24 mouse cellular contexts compared by ENCODE assay signal in genomic region chr6:84577898-84578297, GRCm38 (mm10). TPM values are rescaled to one million over a fixed set of nuclear protein-coding genes. Genes with fewer than 3 reads are reported as not detected.
A peak's percentile ranks its signal among the peaks of the same experiment; 100 is the strongest.
DNase-seq lines count a peak whose midpoint lies in the region; ATAC-seq and TF ChIP-seq lines count a peak whose summit lies in the region.
"Had no signal": no experiment of that assay in that cellular context is flagged by ENCODE, and none has a peak within 500 bp of the region (broad histone marks: within the 10 kb centered on the region; RNA-seq: fewer than 3 reads in every experiment).

No protein-coding gene starts in this region.

- no peaks in the 10 kb centered on the region for H3K9me3 ChIP-seq in midbrain, embryonic 11.5 days (ENCODE audit: control insufficient read depth, low read length)
- H3K9me3 ChIP-seq in midbrain, embryonic 14.5 days (ENCODE audit: control insufficient read depth, low read length) = no peaks in the 10 kb centered on the region
- H3K9me3 ChIP-seq in limb, embryonic 10.5 days (replicated peaks) = no peaks in the 10 kb centered on the region
- H3K9me3 ChIP-seq: forebrain, embryonic 10.5 days; midbrain, embryonic 12.5 days; neural tube, embryonic 15.5 days; stomach, embryonic 15.5 days had no signal

- TF ChIP-seq CTCF in brain, embryonic 14.5 days (IDR thresholded peaks at IDR 0.05; ENCODE audit: borderline replicate concordance, extremely low read depth, insufficient read depth, insufficient read length) = no peak

- no peak overlapping the region for H3K4me3 ChIP-seq in midbrain, embryonic 11.5 days (ENCODE audit: low read depth, low read length)
- no peak overlapping the region for H3K4me3 ChIP-seq in midbrain, embryonic 14.5 days (replicated peaks; ENCODE audit: low read depth, low read length)
- H3K4me3 ChIP-seq in limb, embryonic 10.5 days = no peak overlapping the region
- H3K4me3 ChIP-seq: forebrain, embryonic 10.5 days; midbrain, embryonic 12.5 days; neural tube, embryonic 15.5 days; stomach, embryonic 15.5 days had no signal

- ATAC-seq in midbrain, embryonic 11.5 days (ENCODE audit: low FRiP score) = no peak
- no peak for ATAC-seq in midbrain, embryonic 14.5 days (ENCODE audit: low FRiP score, low TSS enrichment)
- ATAC-seq: hindbrain, embryonic 16.5 days had no signal

- H3K36me3 ChIP-seq in midbrain, embryonic 11.5 days (ENCODE audit: control insufficient read depth, insufficient read depth, low read length) = no peaks in the 10 kb centered on the region
- no peaks in the 10 kb centered on the region for H3K36me3 ChIP-seq in midbrain, embryonic 14.5 days (ENCODE audit: control insufficient read depth, insufficient read depth, low read length)
- H3K36me3 ChIP-seq in limb, embryonic 10.5 days = peaks cover 99% of the 10 kb centered on the region
- H3K36me3 ChIP-seq: forebrain, embryonic 10.5 days; midbrain, embryonic 12.5 days; neural tube, embryonic 15.5 days; stomach, embryonic 15.5 days had no signal

- H3K4me2 ChIP-seq in midbrain, embryonic 11.5 days = no peak overlapping the region
- H3K4me2 ChIP-seq in midbrain, embryonic 14.5 days (ENCODE audit: low read length) = no peak overlapping the region
- H3K4me2 ChIP-seq: midbrain, embryonic 12.5 days; neural tube, embryonic 15.5 days; stomach, embryonic 15.5 days had no signal

- 63% methylated on average over 4 of the region's 4 CpGs for WGBS in midbrain, embryonic 11.5 days
- 55% methylated on average over 4 of the region's 4 CpGs for WGBS in midbrain, embryonic 14.5 days
- 73% methylated on average over 4 of the region's 4 CpGs for WGBS in limb, embryonic 10.5 days

- peak; percentile 31 for DNase-seq in midbrain, embryonic 11.5 days (ENCODE audit: low spot score, missing footprints)
- DNase-seq in midbrain, embryonic 14.5 days = no peak
- peak; percentile 29 for DNase-seq in brain, embryonic 14.5 days (ENCODE audit: low read depth)
- peak; percentile 31 for DNase-seq in limb, embryonic 10.5 days (ENCODE audit: low spot score)
- DNase-seq in heart, postnatal 4 days = no peak
- no peak for DNase-seq in B cell, adult 2 months
- DNase-seq: adrenal gland, postnatal 10 days; cerebellum, adult 18-20 months; cerebellum, postnatal 10 days; gastrocnemius, postnatal 10 days; heart, postnatal 14 days; kidney, adult 2 months; kidney, postnatal 4 days; lung, postnatal 36 days; right cerebral cortex, postnatal 25 days had no signal

- no peak for TF ChIP-seq POLR2A in brain, embryonic 14.5 days (IDR thresholded peaks at IDR 0.05; ENCODE audit: borderline replicate concordance, extremely low read depth, insufficient read depth, insufficient read length, poor library complexity, severe bottlenecking)

- H3K9ac ChIP-seq in midbrain, embryonic 11.5 days (ENCODE audit: low read length) = no peak overlapping the region
- no peak overlapping the region for H3K9ac ChIP-seq in midbrain, embryonic 14.5 days (replicated peaks; ENCODE audit: low read length)
- H3K9ac ChIP-seq: midbrain, embryonic 12.5 days; neural tube, embryonic 15.5 days; stomach, embryonic 15.5 days had no signal

- no peak overlapping the region for H3K27ac ChIP-seq in midbrain, embryonic 11.5 days (ENCODE audit: low read depth, low read length)
- no peak overlapping the region for H3K27ac ChIP-seq in midbrain, embryonic 14.5 days (replicated peaks; ENCODE audit: low read depth, low read length)
- H3K27ac ChIP-seq in limb, embryonic 10.5 days = no peak overlapping the region
- H3K27ac ChIP-seq: forebrain, embryonic 10.5 days; kidney, postnatal 0 days; midbrain, embryonic 12.5 days; neural tube, embryonic 15.5 days; stomach, embryonic 15.5 days had no signal

- peaks cover 51% of the 10 kb centered on the region for H3K27me3 ChIP-seq in midbrain, embryonic 11.5 days (ENCODE audit: control insufficient read depth, insufficient read depth, low read length)
- peaks cover 31% of the 10 kb centered on the region for H3K27me3 ChIP-seq in midbrain, embryonic 14.5 days (ENCODE audit: control insufficient read depth, insufficient read depth, low read length)
- peaks cover 93% of the 10 kb centered on the region for H3K27me3 ChIP-seq in limb, embryonic 10.5 days (ENCODE audit: low read depth, poor library complexity, severe bottlenecking)

- H3K4me1 ChIP-seq in midbrain, embryonic 11.5 days (ENCODE audit: control insufficient read depth, insufficient read depth, low read length) = peaks cover 5% of the 10 kb centered on the region
- no peaks in the 10 kb centered on the region for H3K4me1 ChIP-seq in midbrain, embryonic 14.5 days (ENCODE audit: control insufficient read depth, insufficient read depth, low read length)
- H3K4me1 ChIP-seq in limb, embryonic 10.5 days = peaks cover 75% of the 10 kb centered on the region

RNA-seq across cellular contexts. Expression of gene Cyp26b1, which starts 15.8 kb away (rescaled TPM):
- 3.1 and 3.7 TPM in 2 replicates for polyA plus RNA-seq in midbrain, embryonic 11.5 days (2014; fragmentation: Nextera tagmentation; extraction: Ambion mirVana)
- polyA plus RNA-seq in midbrain, embryonic 14.5 days (2014; fragmentation: Nextera tagmentation; extraction: Ambion mirVana) = 21.9 and 29.5 TPM in 2 replicates
- 10.0 and 56.1 TPM in 2 replicates for polyA plus RNA-seq in brain, embryonic 14.5 days (2012; rRNA removed)
- 32.7 and 47.1 TPM in 2 replicates for polyA plus RNA-seq in limb, embryonic 10.5 days (2016; fragmentation: Nextera tagmentation; extraction: Ambion mirVana)
- 1 to 10 TPM; 2.1 to 2.3 TPM for total RNA-seq in heart, postnatal 4 days (2021)
- total RNA-seq: CH12.LX; common myeloid progenitor, adult 5-6 weeks; megakaryocyte, adult 5-6 weeks had no signal

Comparison
In these comparisons a context has a peak if more than half of its experiments do, and no peak if none do; other contexts are left out.
1. DNase-seq: peak in midbrain, embryonic 11.5 days (single experiment), brain, embryonic 14.5 days (single experiment) and limb, embryonic 10.5 days (single experiment); none in midbrain, embryonic 14.5 days (single experiment), heart, postnatal 4 days (single experiment) and B cell, adult 2 months (0 of 2).